Mouse (Mus musculus): ENCODE results near the gene Obp1b.
"Not testable (repeated sequence)": the region's sequence is repeated elsewhere in the genome, so short reads cannot be mapped to it uniquely, and the experiment has no call there.

Gene Obp1b

GRCm38 (mm10) chrX:78186477-78186876 lies at the start of gene Obp1b:
Obp1b (plus strand) TSS chrX:78186777.
- not testable (repeated sequence) for DNase-seq

- not testable (repeated sequence) for DNase-seq
Observed at GRCm38 (mm10) chrX:78202220-78202619, 15.6 kb downstream of the Obp1b start.

GRCm38 (mm10) chrX:78202829-78203228 lies 16.3 kb downstream of the Obp1b start:
- no peak for DNase-seq

Data from kidney, postnatal 14 days (tissue).